Mouse (Mus musculus): ENCODE measurements around the gene Gm49336.

- TF ChIP-seq CTCF (IDR thresholded peaks at IDR 0.05; ENCODE audit: insufficient read depth, low read length), result no peak
- no peak for TF ChIP-seq POLR2A (IDR thresholded peaks at IDR 0.05; ENCODE audit: borderline replicate concordance, extremely low read depth, low read depth, low read length)
Measured at GRCm38 (mm10) chr14:60177614-60178570, 73.4 kb downstream of the Gm49336 start.
